Comparison of ENCODE assay signal across 8 mouse cellular contexts in the genomic region with DNA sequence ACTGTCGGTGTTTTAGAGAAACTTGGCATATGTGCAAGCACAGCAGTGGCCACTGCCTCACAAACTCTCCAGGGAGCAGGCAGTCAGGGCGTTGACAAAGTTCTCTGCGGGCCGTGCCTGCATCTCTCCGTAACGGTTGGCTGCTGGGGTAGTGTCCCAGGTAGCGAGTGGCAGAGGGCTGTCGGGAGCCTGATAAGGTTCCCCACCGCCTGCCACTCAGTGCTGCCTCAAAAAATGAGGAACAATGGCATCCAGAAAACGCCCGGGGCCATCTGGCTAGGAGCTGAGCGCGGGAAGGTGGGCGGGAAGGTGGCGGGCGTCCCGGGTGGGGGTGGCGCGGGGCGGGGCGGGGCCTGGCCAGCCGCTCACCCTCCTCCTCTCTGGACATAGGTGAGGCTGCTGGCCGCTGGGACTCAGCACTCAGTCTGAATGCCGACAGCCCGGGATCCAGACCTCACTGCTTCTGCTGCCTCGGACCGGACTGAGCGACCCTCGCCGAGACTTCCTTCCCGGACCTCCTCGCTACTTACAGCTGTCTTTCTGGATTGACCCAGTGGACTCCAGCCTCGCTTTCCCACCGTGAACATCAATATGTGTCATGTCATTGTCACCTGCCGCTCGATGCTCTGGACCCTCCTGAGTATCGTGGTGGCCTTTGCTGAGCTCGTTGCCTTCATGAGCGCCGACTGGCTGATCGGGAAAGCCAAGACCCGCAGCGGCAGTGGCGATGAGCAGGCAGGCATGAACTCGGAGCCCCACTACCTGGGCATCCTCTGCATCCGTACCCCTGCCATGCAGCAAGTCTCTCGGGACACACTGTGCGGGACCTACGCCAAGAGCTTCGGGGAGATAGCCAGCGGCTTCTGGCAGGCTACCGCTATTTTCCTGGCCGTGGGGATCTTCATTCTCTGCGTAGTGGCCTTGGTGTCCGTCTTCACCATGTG.
DNase-seq lines count a peak whose midpoint lies in the region; ATAC-seq and TF ChIP-seq lines count a peak whose summit lies in the region.

No protein-coding gene starts in this region.

- H3K36me3 ChIP-seq in hindbrain, embryonic 16.5 days (ENCODE audit: control insufficient read depth, insufficient read depth, low read length): no peaks in the 10 kb centered on the region
- H3K36me3 ChIP-seq in limb, embryonic 11.5 days (ENCODE audit: control insufficient read depth, insufficient read depth, low read length): no peaks in the 10 kb centered on the region
- no peaks in the 10 kb centered on the region for H3K36me3 ChIP-seq in midbrain, embryonic 13.5 days
- H3K36me3 ChIP-seq in stomach, postnatal 0 days (ENCODE audit: control insufficient read depth, insufficient read depth, low read length): no peaks in the 10 kb centered on the region

- no peak for TF ChIP-seq EP300 in stomach, postnatal 0 days (optimal IDR thresholded peaks at IDR 0.05)

- WGBS in hindbrain, embryonic 16.5 days: 3% methylated on average over 49 of the region's 55 CpGs
- 7% methylated on average over 53 of the region's 55 CpGs for whole genome bisulfite sequencing in limb, embryonic 11.5 days
- WGBS in midbrain, embryonic 13.5 days: 1% methylated on average over 43 of the region's 55 CpGs
- 1% methylated on average over 53 of the region's 55 CpGs for WGBS in stomach, postnatal 0 days

- no peak for TF ChIP-seq CTCF in stomach, postnatal 0 days (IDR thresholded peaks at IDR 0.05; ENCODE audit: low read depth)

- H3K9ac ChIP-seq in hindbrain, embryonic 16.5 days (ENCODE audit: low read depth, low read length): peak overlapping the region; percentile 65
- H3K9ac ChIP-seq in limb, embryonic 11.5 days (ENCODE audit: low read length): peak overlapping the region; percentile 70
- H3K9ac ChIP-seq in midbrain, embryonic 13.5 days (replicated peaks): peak overlapping the region; percentile 71
- H3K9ac ChIP-seq in stomach, postnatal 0 days (ENCODE audit: low read length): peak overlapping the region; percentile 39

- H3K4me2 ChIP-seq in hindbrain, embryonic 16.5 days (ENCODE audit: low read length): peak overlapping the region; percentile 92
- H3K4me2 ChIP-seq in limb, embryonic 11.5 days (ENCODE audit: low read depth, severe bottlenecking): peak overlapping the region; percentile 83
- peak overlapping the region; percentile 95 for H3K4me2 ChIP-seq in midbrain, embryonic 13.5 days (replicated peaks)
- peak overlapping the region; percentile 73 for H3K4me2 ChIP-seq in stomach, postnatal 0 days (replicated peaks; ENCODE audit: low read depth)

- peak; percentile 35 for ATAC-seq in hindbrain, embryonic 16.5 days
- ATAC-seq in limb, embryonic 11.5 days (ENCODE audit: insufficient number of reproducible peaks, low FRiP score, low TSS enrichment, low read depth): peak; percentile 67
- ATAC-seq in midbrain, embryonic 13.5 days: peak; percentile 71
- ATAC-seq in stomach, postnatal 0 days (ENCODE audit: low FRiP score, low TSS enrichment): peak; percentile 69

- H3K9me3 ChIP-seq in hindbrain, embryonic 16.5 days (ENCODE audit: control insufficient read depth, low read length): no peaks in the 10 kb centered on the region
- H3K9me3 ChIP-seq in limb, embryonic 11.5 days (ENCODE audit: control insufficient read depth, low read length): no peaks in the 10 kb centered on the region
- H3K9me3 ChIP-seq in midbrain, embryonic 13.5 days: no peaks in the 10 kb centered on the region
- no peaks in the 10 kb centered on the region for H3K9me3 ChIP-seq in stomach, postnatal 0 days (ENCODE audit: control insufficient read depth, low read length)

- H3K27ac ChIP-seq in hindbrain, embryonic 16.5 days (ENCODE audit: low read depth, low read length): peak overlapping the region; percentile 6; the same call in 1 of the 2 replicates
- no peak overlapping the region; the same call in 1 of the 2 replicates for H3K27ac ChIP-seq in limb, embryonic 11.5 days (replicated peaks; ENCODE audit: low read depth, low read length)
- no peak overlapping the region for H3K27ac ChIP-seq in midbrain, embryonic 13.5 days
- no peak overlapping the region for H3K27ac ChIP-seq in stomach, postnatal 0 days (replicated peaks)

- H3K4me3 ChIP-seq in hindbrain, embryonic 16.5 days (ENCODE audit: low read length): peak overlapping the region; percentile 50
- H3K4me3 ChIP-seq in limb, embryonic 11.5 days (ENCODE audit: low read depth, low read length): peak overlapping the region; percentile 39
- peak overlapping the region; percentile 54 for H3K4me3 ChIP-seq in midbrain, embryonic 13.5 days (replicated peaks)
- peak overlapping the region; percentile 40 for H3K4me3 ChIP-seq in stomach, postnatal 0 days (ENCODE audit: low read depth, low read length)

- H3K27me3 ChIP-seq in hindbrain, embryonic 16.5 days (replicated peaks; ENCODE audit: control insufficient read depth, insufficient read depth, low read length): peaks cover 3% of the 10 kb centered on the region; the same call in 1 of the 2 replicates
- no peaks in the 10 kb centered on the region for H3K27me3 ChIP-seq in limb, embryonic 11.5 days (ENCODE audit: control insufficient read depth, insufficient read depth, low read length)
- peaks cover 42% of the 10 kb centered on the region for H3K27me3 ChIP-seq in midbrain, embryonic 13.5 days
- H3K27me3 ChIP-seq in stomach, postnatal 0 days (ENCODE audit: control insufficient read depth, insufficient read depth, low read length): no peaks in the 10 kb centered on the region

- peaks cover 22% of the 10 kb centered on the region for H3K4me1 ChIP-seq in hindbrain, embryonic 16.5 days (ENCODE audit: control insufficient read depth, insufficient read depth, low read depth, low read length)
- H3K4me1 ChIP-seq in limb, embryonic 11.5 days (ENCODE audit: control insufficient read depth, insufficient read depth, low read length): peaks cover 19% of the 10 kb centered on the region
- H3K4me1 ChIP-seq in midbrain, embryonic 13.5 days (replicated peaks): peaks cover 34% of the 10 kb centered on the region
- H3K4me1 ChIP-seq in stomach, postnatal 0 days (replicated peaks; ENCODE audit: control insufficient read depth, insufficient read depth): no peaks in the 10 kb centered on the region; the same call in 1 of the 2 replicates

- peak; percentile 26 for DNase-seq in right cerebral cortex, postnatal 25 days
- DNase-seq in right cerebral cortex, adult 2 months (ENCODE audit: low spot score in 2 of 2): no peak
- peak; percentile 77 for DNase-seq in cerebellum, adult 9-11 months
- DNase-seq in gastrocnemius, adult 18-20 months (ENCODE audit: low spot score): peak; percentile 63
- DNase-seq in limb, embryonic 11.5 days (ENCODE audit: low spot score): peak; percentile 81
- DNase-seq in stomach, postnatal 0 days (ENCODE audit: low spot score): peak; percentile 57

Comparison
In these comparisons a context has a peak if more than half of its experiments do, and no peak if none do; other contexts are left out.
1. DNase-seq: peak in right cerebral cortex, postnatal 25 days (single experiment), cerebellum, adult 9-11 months (single experiment), gastrocnemius, adult 18-20 months (single experiment), limb, embryonic 11.5 days (single experiment) and stomach, postnatal 0 days (single experiment); none in right cerebral cortex, adult 2 months (0 of 2).
2. Peak in every context shown above with its lines, with median percentiles within 50 percentile points of each other: ATAC-seq, H3K4me2 ChIP-seq, H3K4me3 ChIP-seq and H3K9ac ChIP-seq.